Mouse (Mus musculus) ES-Bruce4 (cell line): ENCODE measurements around the gene Inpp4b. TPM values are rescaled to one million over a fixed set of nuclear protein-coding genes. Genes with fewer than 3 reads are reported as not detected.

Experiments used
- H3K27ac ChIP-seq: 2 replicates; pipeline ENCODE4 v1.5.1; 2012; ENCODE audit warnings: low read length, inconsistent platforms; ENCODE audit not compliant: insufficient read depth
- H3K27me3 ChIP-seq: 2 replicates; pipeline ENCODE4 v1.6.1; 2012; ENCODE audit warnings: mild to moderate bottlenecking, low read length, inconsistent platforms; ENCODE audit not compliant: control insufficient read depth, poor library complexity, insufficient read depth, severe bottlenecking
- H3K36me3 ChIP-seq: 2 replicates; pipeline ENCODE4 v1.6.1; 2012; ENCODE audit warnings: inconsistent platforms, mild to moderate bottlenecking, low read length, moderate library complexity; ENCODE audit not compliant: control insufficient read depth, poor library complexity, insufficient read depth, severe bottlenecking
- H3K4me1 ChIP-seq: one replicate; pipeline ENCODE4 v1.8.1; 2011; ENCODE audit warnings: low read length; ENCODE audit not compliant: control insufficient read depth, insufficient read depth
- H3K4me3 ChIP-seq: 2 replicates; pipeline ENCODE4 v1.5.1; 2011; ENCODE audit warnings: low read depth, mild to moderate bottlenecking, low read length
- H3K9ac ChIP-seq: 2 replicates; pipeline ENCODE4 v1.6.1; 2012; ENCODE audit warnings: low read depth, mild to moderate bottlenecking, inconsistent platforms; ENCODE audit not compliant: poor library complexity, severe bottlenecking
- H3K9me3 ChIP-seq: replicated peaks from 2 replicates; pipeline ENCODE4 v1.6.1; 2012; ENCODE audit warnings: mild to moderate bottlenecking, low read length, inconsistent platforms; ENCODE audit not compliant: control insufficient read depth, poor library complexity, insufficient read depth, severe bottlenecking
- CTCF ChIP-seq: IDR thresholded peaks from one replicate; pipeline ENCODE4 v1.8.1; 2011; ENCODE audit warnings: low read depth, low read length
- EP300 ChIP-seq: IDR thresholded peaks from 2 replicates; pipeline ENCODE4 v1.6.1; 2011; ENCODE audit warnings: low read depth, low read length; ENCODE audit not compliant: insufficient read depth
- POLR2A ChIP-seq: IDR thresholded peaks from one replicate; pipeline ENCODE4 v1.8.1; 2011; ENCODE audit warnings: low read length; ENCODE audit not compliant: insufficient read depth
- polyA plus RNA-seq: library from polyadenylated mRNA; stranded (reverse); fragments of >200 nt; gene quantifications from 2 replicates; pipeline ENCODE4 v1.2.4, GENCODE M21; 2011; ENCODE audit warnings: low read depth; ENCODE audit not compliant: missing spikeins, insufficient read depth, insufficient read length

Inpp4b gene
- polyA plus RNA-seq, 1 experiment = not detected

DNA sequence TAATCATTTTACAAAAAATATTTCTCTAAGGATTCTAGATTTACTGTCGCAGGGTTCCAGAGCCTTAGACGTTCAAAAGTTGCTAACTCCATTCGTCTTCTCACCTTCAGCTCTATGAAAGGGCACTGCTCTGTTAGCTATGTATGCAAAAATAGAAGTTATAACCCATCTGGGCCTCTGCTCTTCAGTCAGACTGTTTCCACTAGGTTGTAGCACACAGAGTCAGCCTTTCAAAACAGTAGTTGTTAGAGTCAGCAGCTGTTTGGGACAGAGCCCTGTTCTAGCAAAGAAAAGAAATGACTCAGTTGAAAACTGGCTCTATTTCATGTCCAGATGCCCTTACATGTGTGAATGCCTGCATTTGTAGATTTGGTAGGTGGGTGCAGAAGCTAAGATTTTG is 442.4 kb downstream of the Inpp4b start:
- no peaks in the 10 kb centered on the region for H3K36me3 ChIP-seq
- H3K9ac ChIP-seq = no peak overlapping the region
- TF ChIP-seq EP300 = no peak
- TF ChIP-seq POLR2A = no peak
- no peak for TF ChIP-seq CTCF
- H3K27ac ChIP-seq = no peak overlapping the region
- no peaks in the 10 kb centered on the region for H3K27me3 ChIP-seq
- no peaks in the 10 kb centered on the region for H3K9me3 ChIP-seq
- no peak overlapping the region for H3K4me3 ChIP-seq
- H3K4me1 ChIP-seq = no peaks in the 10 kb centered on the region

DNA sequence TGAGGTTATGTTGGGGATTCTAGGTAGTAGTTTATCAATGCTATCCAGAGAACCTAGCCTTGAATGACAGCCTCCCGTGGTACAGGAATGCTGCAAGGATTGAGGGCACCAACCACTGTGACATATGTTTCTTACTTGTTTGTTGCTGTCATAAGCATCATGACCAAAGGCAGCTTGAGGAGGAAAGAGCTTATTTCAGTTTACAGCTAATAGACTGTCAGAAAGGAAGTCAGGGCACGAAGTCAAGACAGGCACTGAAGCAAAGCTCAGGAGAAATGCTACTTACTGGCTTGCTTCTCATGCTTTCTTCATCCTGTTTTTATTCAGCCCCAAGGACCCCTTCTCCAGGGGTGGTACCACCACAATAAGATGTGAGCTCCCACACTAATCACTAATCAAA is 446.1 kb downstream of the Inpp4b start:
- TF ChIP-seq EP300 (no peak), POLR2A (no peak), CTCF (no peak)
- H3K36me3 ChIP-seq = no peaks in the 10 kb centered on the region

DNA sequence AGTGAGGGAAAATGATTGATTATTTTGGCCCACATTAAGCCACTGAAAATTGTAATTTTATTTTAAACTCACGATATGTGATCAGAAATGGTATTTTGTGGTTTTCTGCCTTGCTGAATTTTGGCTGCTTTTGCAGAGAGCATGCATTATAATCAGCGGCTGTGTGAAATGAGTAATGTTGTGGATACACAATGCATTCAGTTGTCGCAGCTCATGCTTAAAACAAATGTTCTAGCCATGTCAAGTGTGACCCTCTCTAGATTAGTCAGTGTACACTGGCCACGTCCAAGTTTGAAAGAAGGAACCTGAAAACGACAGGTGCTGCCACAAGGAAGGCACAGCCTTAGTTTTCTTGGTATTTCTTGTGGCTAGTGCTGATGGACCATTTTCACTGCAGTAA is 450.3 kb downstream of the Inpp4b start:
- Histone ChIP-seq H3K9me3 (no peaks in the 10 kb centered on the region), H3K4me3 (no peak overlapping the region), H3K9ac (no peak overlapping the region), H3K36me3 (no peaks in the 10 kb centered on the region), H3K4me1 (no peaks in the 10 kb centered on the region), H3K27ac (no peak overlapping the region), H3K27me3 (no peaks in the 10 kb centered on the region)
- no peak for TF ChIP-seq POLR2A
- TF ChIP-seq EP300 = no peak
- TF ChIP-seq CTCF = no peak

More for the DNA sequence above, 446.1 kb downstream of the Inpp4b start:
- Histone ChIP-seq H3K9ac (no peak overlapping the region), H3K27ac (no peak overlapping the region), H3K4me1 (no peaks in the 10 kb centered on the region), H3K9me3 (no peaks in the 10 kb centered on the region), H3K27me3 (no peaks in the 10 kb centered on the region), H3K4me3 (no peak overlapping the region)

DNA sequence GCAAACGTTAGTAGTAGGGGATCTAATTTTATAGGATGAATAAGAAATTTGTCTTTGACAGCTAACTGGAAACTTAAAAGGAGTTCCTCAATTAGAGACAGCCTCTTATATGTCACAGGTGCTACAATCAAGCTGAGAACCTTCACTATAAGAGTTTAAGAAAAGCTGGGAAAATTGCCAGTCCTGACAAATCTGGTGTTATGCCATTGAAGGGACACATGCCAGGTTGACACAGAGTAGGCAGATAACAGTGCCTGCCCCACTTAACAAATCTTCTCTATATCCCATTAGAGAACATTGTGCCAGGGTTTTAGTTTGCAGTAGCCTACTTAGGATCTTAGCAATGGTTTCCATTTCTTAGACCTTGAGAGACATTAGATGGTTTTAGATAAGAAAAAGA is 456.1 kb downstream of the Inpp4b start:
- no peaks in the 10 kb centered on the region for H3K27me3 ChIP-seq
- H3K27ac ChIP-seq = no peak overlapping the region
- H3K36me3 ChIP-seq = no peaks in the 10 kb centered on the region
- no peaks in the 10 kb centered on the region for H3K4me1 ChIP-seq
- no peak overlapping the region for H3K9ac ChIP-seq
- H3K9me3 ChIP-seq = no peaks in the 10 kb centered on the region
- TF ChIP-seq CTCF (no peak), POLR2A (no peak), EP300 (no peak)
- no peak overlapping the region for H3K4me3 ChIP-seq

DNA sequence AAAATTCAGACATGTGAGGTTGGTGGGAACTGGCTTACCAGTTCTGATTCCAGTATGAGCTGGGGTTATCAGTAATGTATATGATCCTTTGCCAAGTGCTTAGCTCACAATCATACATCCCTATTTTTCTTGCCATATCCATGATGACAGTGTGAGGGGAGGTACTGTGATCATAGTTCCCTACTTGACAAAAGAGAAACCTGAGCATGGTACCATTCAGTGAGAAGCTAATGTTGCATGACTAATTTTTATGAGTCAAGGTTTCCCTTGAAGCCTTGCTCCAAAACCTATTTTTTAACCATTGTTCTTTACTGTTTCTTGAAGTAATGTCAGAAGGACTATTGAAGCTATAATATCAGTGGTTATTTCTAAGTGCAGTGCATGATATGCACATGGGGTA is 458.4 kb downstream of the Inpp4b start:
- Histone ChIP-seq H3K36me3 (no peaks in the 10 kb centered on the region), H3K4me1 (no peaks in the 10 kb centered on the region), H3K9me3 (no peaks in the 10 kb centered on the region), H3K4me3 (no peak overlapping the region), H3K27ac (no peak overlapping the region), H3K27me3 (no peaks in the 10 kb centered on the region), H3K9ac (no peak overlapping the region)
- TF ChIP-seq POLR2A (no peak), CTCF (no peak), EP300 (no peak)

DNA sequence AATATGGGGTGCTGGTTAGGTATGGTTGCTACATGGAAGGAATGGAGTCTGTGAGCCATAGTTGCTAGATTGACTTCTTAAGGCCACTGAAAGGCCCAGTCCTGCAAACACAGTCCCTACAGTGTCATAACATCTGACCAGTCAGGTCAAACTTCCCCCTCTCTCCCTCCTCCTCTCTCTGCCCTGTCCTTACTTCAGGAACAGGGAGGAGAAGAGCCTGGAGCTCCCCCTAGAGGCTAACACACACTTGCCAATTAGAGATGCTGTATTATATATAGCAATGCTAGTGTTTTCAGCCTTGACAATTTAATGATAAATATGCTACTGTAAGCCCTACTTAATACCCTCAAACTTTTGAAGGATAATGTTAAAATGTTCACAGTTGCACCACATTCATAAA is 464.4 kb downstream of the Inpp4b start:
- no peak overlapping the region for H3K9ac ChIP-seq
- TF ChIP-seq EP300 (no peak), CTCF (peak; percentile 35)
- H3K9me3 ChIP-seq = no peaks in the 10 kb centered on the region
- no peak overlapping the region for H3K4me3 ChIP-seq
- H3K27ac ChIP-seq = no peak overlapping the region
- no peaks in the 10 kb centered on the region for H3K4me1 ChIP-seq
- H3K27me3 ChIP-seq = no peaks in the 10 kb centered on the region
- H3K36me3 ChIP-seq = no peaks in the 10 kb centered on the region
